Mouse (Mus musculus) ES-E14 (cell line): ENCODE data around the gene Cntd1.

Experiments used
- CHD2 ChIP-seq: IDR thresholded peaks from 2 replicates; pipeline ENCODE4 v1.6.1; 2014; ENCODE audit warnings: mild to moderate bottlenecking, low read depth, low read length, inconsistent platforms
- HCFC1 ChIP-seq: IDR thresholded peaks from 2 replicates; pipeline ENCODE4 v1.6.1; 2012; ENCODE audit warnings: low read length, inconsistent platforms, borderline replicate concordance; ENCODE audit not compliant: insufficient read depth
- MAFK ChIP-seq: IDR thresholded peaks from 2 replicates; pipeline ENCODE4 v1.6.1; 2014; ENCODE audit warnings: mild to moderate bottlenecking, low read depth, low read length, inconsistent platforms; ENCODE audit not compliant: insufficient read depth

DNA sequence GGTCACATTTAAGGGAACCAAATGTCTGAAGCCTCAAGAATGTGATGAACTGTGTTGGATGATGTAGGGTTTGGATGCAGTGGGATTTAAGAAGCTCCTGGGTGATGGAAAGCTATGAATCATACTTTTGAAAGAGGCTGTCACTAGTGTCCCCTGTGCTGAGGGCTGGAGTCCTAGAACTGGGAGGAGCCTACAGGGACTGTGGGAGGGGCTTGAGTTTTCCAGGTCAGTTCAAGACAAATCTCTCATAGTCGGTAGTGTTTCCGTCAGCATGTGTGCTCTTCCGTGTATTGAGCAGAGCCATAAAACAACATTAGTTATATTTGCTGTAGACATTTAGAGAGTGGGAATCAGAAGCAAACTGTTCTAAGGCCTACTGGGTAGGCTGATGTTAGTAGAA lies 48.5 kb downstream of the Cntd1 start:
- TF ChIP-seq MAFK (no peak), CHD2 (no peak), HCFC1 (no peak)
